Mouse (Mus musculus) embryo, embryonic 9.5 days (tissue): ENCODE results near the gene Ctsh.
A peak's percentile ranks its signal among the peaks of the same experiment; 100 is the strongest.
"Not testable (repeated sequence)": the region's sequence is repeated elsewhere in the genome, so short reads cannot be mapped to it uniquely, and the experiment has no call there.

Experiments used
- DNase-seq: peaks from one replicate; pipeline ENCODE4 v3.0.0-alpha.2; 2017; ENCODE audit errors: extremely low spot score

The Ctsh gene

GRCm38 (mm10) chr9:90053852-90054251, at the start of gene Ctsh:
Gene Ctsh (plus strand): TSS chr9:90054152.
- DNase-seq = no peak

GRCm38 (mm10) chr9:90006432-90006831, 47.5 kb upstream of the Ctsh start:
- DNase-seq = no peak

- no peak for DNase-seq
These were observed 46.9 kb upstream of the Ctsh start for GRCm38 (mm10) chr9:90007094-90007493.

- DNase-seq = no peak
These were observed 45.8 kb upstream of the Ctsh start for GRCm38 (mm10) chr9:90008138-90008537.

GRCm38 (mm10) chr9:90011849-90012248, 42.1 kb upstream of the Ctsh start:
- no peak for DNase-seq

GRCm38 (mm10) chr9:90014649-90015048, 39.3 kb upstream of the Ctsh start:
- DNase-seq = no peak

- no peak for DNase-seq
These were observed 37.7 kb upstream of the Ctsh start for GRCm38 (mm10) chr9:90016204-90016603.

GRCm38 (mm10) chr9:90020866-90021265, 33.1 kb upstream of the Ctsh start:
- no peak for DNase-seq

- no peak for DNase-seq
These were observed 32.5 kb upstream of the Ctsh start for GRCm38 (mm10) chr9:90021442-90021841.

- DNase-seq = no peak
These were observed 26.2 kb upstream of the Ctsh start for GRCm38 (mm10) chr9:90027709-90028108.

GRCm38 (mm10) chr9:90033922-90034321, 20.0 kb upstream of the Ctsh start:
- no peak for DNase-seq

- no peak for DNase-seq
These were observed 18.8 kb upstream of the Ctsh start for GRCm38 (mm10) chr9:90035168-90035567.

GRCm38 (mm10) chr9:90035794-90036193, 18.2 kb upstream of the Ctsh start:
- DNase-seq = no peak

- no peak for DNase-seq
These were observed 17.6 kb upstream of the Ctsh start for GRCm38 (mm10) chr9:90036313-90036712.

- DNase-seq = no peak
These were observed 15.4 kb upstream of the Ctsh start for GRCm38 (mm10) chr9:90038535-90038934.

GRCm38 (mm10) chr9:90040916-90041315, 13.0 kb upstream of the Ctsh start:
- no peak for DNase-seq

- DNase-seq = no peak
These were observed 12.4 kb upstream of the Ctsh start for GRCm38 (mm10) chr9:90041556-90041955.

- not testable (repeated sequence) for DNase-seq
These were observed 11.0 kb upstream of the Ctsh start for GRCm38 (mm10) chr9:90042906-90043305.

- DNase-seq = no peak
These were observed 8.8 kb upstream of the Ctsh start for GRCm38 (mm10) chr9:90045191-90045590.

- no peak for DNase-seq
These were observed 5.9 kb upstream of the Ctsh start for GRCm38 (mm10) chr9:90047937-90048627.

GRCm38 (mm10) chr9:90054371-90055145, 606 bp downstream of the Ctsh start:
- peak; percentile 74 for DNase-seq

GRCm38 (mm10) chr9:90055409-90055808, 1.5 kb downstream of the Ctsh start:
- no peak for DNase-seq

GRCm38 (mm10) chr9:90055911-90056310, 2.0 kb downstream of the Ctsh start:
- no peak for DNase-seq
